ENCODE assay signal across 24 mouse cellular contexts in the genomic region with DNA sequence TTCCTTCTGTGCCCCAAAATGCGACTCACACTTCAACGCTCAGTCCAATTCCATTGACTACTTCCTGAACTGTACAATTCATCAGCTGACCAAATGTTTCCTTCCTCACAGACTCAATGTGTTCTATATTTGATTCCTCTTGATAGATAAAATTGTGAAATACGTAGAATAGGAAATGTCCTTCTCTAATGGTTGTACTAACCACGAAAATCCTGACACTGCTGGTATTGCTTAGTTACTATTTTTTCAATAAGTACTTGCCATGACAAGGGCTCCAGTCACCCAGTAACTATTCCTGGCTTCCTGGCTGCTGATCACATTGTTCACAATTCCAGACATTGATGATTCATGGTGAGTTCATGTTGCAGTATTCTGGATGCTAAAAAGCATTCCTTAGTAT.
A peak's percentile ranks its signal among the peaks of the same experiment; 100 is the strongest.
DNase-seq lines count a peak whose midpoint lies in the region; ATAC-seq and TF ChIP-seq lines count a peak whose summit lies in the region.
"Had no signal": no experiment of that assay in that cellular context is flagged by ENCODE, and none has a peak within 500 bp of the region (broad histone marks: within the 10 kb centered on the region; RNA-seq: fewer than 3 reads in every experiment).

No protein-coding gene starts in this region.

- no peaks in the 10 kb centered on the region for H3K36me3 ChIP-seq in heart, embryonic 11.5 days (ENCODE audit: control insufficient read depth, insufficient read depth, low read length)
- H3K36me3 ChIP-seq: embryonic facial prominence, embryonic 12.5 days; heart, embryonic 10.5 days; hindbrain, embryonic 12.5 days; liver, embryonic 15.5 days had no signal

- H3K4me1 ChIP-seq in heart, embryonic 11.5 days (ENCODE audit: control insufficient read depth, insufficient read depth, low read length) = no peaks in the 10 kb centered on the region
- H3K4me1 ChIP-seq in bone marrow macrophage, adult 2 months (ENCODE audit: control insufficient read depth, insufficient read depth, low read length) = peaks cover 16% of the 10 kb centered on the region
- H3K4me1 ChIP-seq: embryonic facial prominence, embryonic 12.5 days; heart, embryonic 10.5 days; hindbrain, embryonic 12.5 days; liver, embryonic 15.5 days had no signal

- ATAC-seq in heart, embryonic 11.5 days (replicated peaks; ENCODE audit: insufficient number of reproducible peaks, low FRiP score, low TSS enrichment) = no peak
- ATAC-seq in megakaryocyte, adult 5-6 weeks (ENCODE audit: poor library complexity, severe bottlenecking) = peak; percentile 66
- ATAC-seq: inflammation-experienced regulatory T-cells, adult 6 months; lung, postnatal 0 days; midbrain, embryonic 16.5 days had no signal

- no peak overlapping the region for H3K27ac ChIP-seq in heart, embryonic 11.5 days (ENCODE audit: low read depth, low read length)
- H3K27ac ChIP-seq in bone marrow macrophage, adult 2 months (ENCODE audit: insufficient read depth, low read depth, low read length) = peak overlapping the region; percentile 74
- H3K27ac ChIP-seq: embryonic facial prominence, embryonic 12.5 days; heart, embryonic 10.5 days; hindbrain, embryonic 12.5 days; liver, embryonic 15.5 days had no signal

- 75% methylated on average over 4 of the region's 4 CpGs for WGBS in heart, embryonic 11.5 days (ENCODE audit: insufficient replicate concordance)

- TF ChIP-seq POLR2A in bone marrow macrophage, adult 2 months (IDR thresholded peaks at IDR 0.05; ENCODE audit: borderline replicate concordance, low read depth, low read length) = no peak

- no peaks in the 10 kb centered on the region for H3K27me3 ChIP-seq in heart, embryonic 11.5 days (ENCODE audit: control insufficient read depth, insufficient read depth, low read length)
- H3K27me3 ChIP-seq: embryonic facial prominence, embryonic 12.5 days; hindbrain, embryonic 12.5 days; liver, embryonic 15.5 days had no signal

- H3K4me3 ChIP-seq in heart, embryonic 11.5 days (ENCODE audit: low read depth, low read length) = no peak overlapping the region
- H3K4me3 ChIP-seq in bone marrow macrophage, adult 2 months (ENCODE audit: insufficient read depth, low read length) = no peak overlapping the region
- H3K4me3 ChIP-seq: embryonic facial prominence, embryonic 12.5 days; heart, embryonic 10.5 days; hindbrain, embryonic 12.5 days; liver, embryonic 15.5 days had no signal

- H3K9me3 ChIP-seq in heart, embryonic 11.5 days (replicated peaks; ENCODE audit: control insufficient read depth, low read length) = no peaks in the 10 kb centered on the region
- H3K9me3 ChIP-seq: embryonic facial prominence, embryonic 12.5 days; heart, embryonic 10.5 days; hindbrain, embryonic 12.5 days; liver, embryonic 15.5 days had no signal

- no peak overlapping the region for H3K4me2 ChIP-seq in heart, embryonic 11.5 days
- H3K4me2 ChIP-seq: embryonic facial prominence, embryonic 12.5 days; hindbrain, embryonic 12.5 days; liver, embryonic 15.5 days had no signal

- H3K9ac ChIP-seq in heart, embryonic 11.5 days (ENCODE audit: low read depth, low read length) = no peak overlapping the region
- H3K9ac ChIP-seq: embryonic facial prominence, embryonic 12.5 days; hindbrain, embryonic 12.5 days; liver, embryonic 15.5 days had no signal

- peak; percentile 26 for DNase-seq in heart, adult 8-10 months (ENCODE audit: low spot score)
- peak; percentile 91 for DNase-seq in 3T3-L1 (ENCODE audit: low read depth, low spot score)
- DNase-seq in left cerebral cortex, postnatal 10 days (ENCODE audit: extremely low spot score in 1 of 2, low spot score in 2 of 2) = no peak
- no peak for DNase-seq in thymus, postnatal 36 days
- no peak for DNase-seq in cerebellum, adult 18-20 months
- DNase-seq: adrenal gland, postnatal 25 days; cerebellum, adult 9-10 months; gastrocnemius, postnatal 10 days; heart, postnatal 10 days; kidney, adult 9 months; kidney, postnatal 36 days; layer of hippocampus, postnatal 36 days; retina, postnatal 1 day; thymus, postnatal 14 days had no signal

- intact Hi-C loops in left cerebral cortex, postnatal 10 days (cut with DNase I) = no loop called here

- TF ChIP-seq CTCF in bone marrow macrophage, adult 2 months (IDR thresholded peaks at IDR 0.05; ENCODE audit: low read depth, low read length) = no peak

Comparison
In these comparisons a context has a peak if more than half of its experiments do, and no peak if none do; other contexts are left out.
1. DNase-seq: peak in heart, adult 8-10 months (single experiment) and 3T3-L1 (single experiment); none in left cerebral cortex, postnatal 10 days (0 of 2), thymus, postnatal 36 days (0 of 2) and cerebellum, adult 18-20 months (0 of 2).